Mouse (Mus musculus) midbrain, embryonic 16.5 days (tissue): ENCODE measurements at regions not wholly inside any gene's neighbourhood (a gene's known extent, or its start where the extent isn't known, plus 50 kb on each side); places are given as distances from the start of the nearest gene placed in this dataset.

Source experiments
- ATAC-seq: fragments of 200-750 bp; cut with Nextera tagmentation; 2 replicates; pipeline ENCODE4 v1.8.0; 2017; ENCODE audit warnings: moderate TSS enrichment
- H3K27ac ChIP-seq: fragments of 300-500 bp; sonication (generic); 2 replicates; pipeline ENCODE4 v1.5.1; 2014; ENCODE audit warnings: mild to moderate bottlenecking, low read length, mixed read lengths
- H3K27me3 ChIP-seq: fragments of 300-500 bp; sonication (generic); 2 replicates; pipeline ENCODE4 v1.6.1; 2014; ENCODE audit warnings: low read depth, low read length, mixed read lengths; ENCODE audit not compliant: control insufficient read depth, insufficient read depth
- H3K36me3 ChIP-seq: fragments of 300-500 bp; sonication (generic); 2 replicates; pipeline ENCODE4 v1.6.1; 2014; ENCODE audit warnings: mild to moderate bottlenecking, low read length, moderate library complexity, mixed read lengths; ENCODE audit not compliant: control insufficient read depth, insufficient read depth
- H3K4me1 ChIP-seq: fragments of 300-500 bp; sonication (generic); 2 replicates; pipeline ENCODE4 v1.6.1; 2014; ENCODE audit warnings: mild to moderate bottlenecking, low read length, mixed read lengths; ENCODE audit not compliant: control insufficient read depth, insufficient read depth
- H3K4me2 ChIP-seq: fragments of 300-500 bp; sonication (generic); 2 replicates; pipeline ENCODE4 v1.6.1; 2014; ENCODE audit warnings: mild to moderate bottlenecking, low read length, mixed read lengths
- H3K4me3 ChIP-seq: fragments of 300-500 bp; sonication (generic); 2 replicates; pipeline ENCODE4 v1.5.1; 2014; ENCODE audit warnings: low read depth, mild to moderate bottlenecking, low read length, moderate library complexity, mixed read lengths
- H3K9ac ChIP-seq: fragments of 300-500 bp; sonication (generic); 2 replicates; pipeline ENCODE4 v1.6.1; 2014; ENCODE audit warnings: low read depth, low read length, mixed read lengths
- H3K9me3 ChIP-seq: fragments of 300-500 bp; sonication (generic); replicated peaks from 2 replicates; pipeline ENCODE4 v1.6.1; 2014; ENCODE audit warnings: mild to moderate bottlenecking, low read length, mixed read lengths; ENCODE audit not compliant: control insufficient read depth, poor library complexity, severe bottlenecking
- WGBS: fragments of 180-500 bp; shearing (Covaris S2); extraction: QIAGEN DNeasy Blood & Tissue Kit; methylation state at CpG from one replicate; pipeline ENCODE4 v1.1.7; 2014; 5-methylcytosine and 5-hydroxymethylcytosine counted together

GRCm38 (mm10) chr2:116697542-116697941, 180.9 kb upstream of the Tmco5 start:
- 54% methylated on average over 5 of the region's 5 CpGs for WGBS
- H3K4me1 ChIP-seq: no peaks in the 10 kb centered on the region
- peak; percentile 77 for ATAC-seq
- no peaks in the 10 kb centered on the region for H3K9me3 ChIP-seq
- H3K27me3 ChIP-seq: no peaks in the 10 kb centered on the region
- H3K36me3 ChIP-seq: no peaks in the 10 kb centered on the region
- H3K4me2 ChIP-seq: no peak overlapping the region
- H3K27ac ChIP-seq: no peak overlapping the region
- no peak overlapping the region for H3K4me3 ChIP-seq
- no peak overlapping the region for H3K9ac ChIP-seq

- no peaks in the 10 kb centered on the region for H3K36me3 ChIP-seq
- no peak overlapping the region for H3K9ac ChIP-seq
- no peaks in the 10 kb centered on the region for H3K9me3 ChIP-seq
- no peak overlapping the region for H3K4me2 ChIP-seq
- H3K27ac ChIP-seq: no peak overlapping the region
- no peak for ATAC-seq
- H3K4me1 ChIP-seq: no peaks in the 10 kb centered on the region
- no peak overlapping the region for H3K4me3 ChIP-seq
- no peaks in the 10 kb centered on the region for H3K27me3 ChIP-seq
These were observed 173.8 kb upstream of the Tmco5 start for GRCm38 (mm10) chr2:116704705-116705104.

- Histone ChIP-seq H3K4me1 (no peaks in the 10 kb centered on the region), H3K27ac (no peak overlapping the region), H3K9ac (no peak overlapping the region), H3K4me3 (no peak overlapping the region), H3K9me3 (no peaks in the 10 kb centered on the region), H3K4me2 (no peak overlapping the region), H3K36me3 (no peaks in the 10 kb centered on the region), H3K27me3 (no peaks in the 10 kb centered on the region)
- 80% methylated on average over 4 of the region's 4 CpGs for WGBS
- ATAC-seq: no peak
These were observed 168.9 kb upstream of the Tmco5 start for GRCm38 (mm10) chr2:116709608-116710007.

GRCm38 (mm10) chr2:116716529-116717201, 161.8 kb upstream of the Tmco5 start:
- Histone ChIP-seq H3K4me1 (no peaks in the 10 kb centered on the region), H3K27ac (no peak overlapping the region), H3K9me3 (no peaks in the 10 kb centered on the region), H3K4me2 (no peak overlapping the region), H3K36me3 (no peaks in the 10 kb centered on the region), H3K9ac (no peak overlapping the region), H3K27me3 (no peaks in the 10 kb centered on the region), H3K4me3 (no peak overlapping the region)
- ATAC-seq: peak; percentile 86
- WGBS: 51% methylated on average over 9 of the region's 9 CpGs

- Histone ChIP-seq H3K36me3 (no peaks in the 10 kb centered on the region), H3K9me3 (no peaks in the 10 kb centered on the region), H3K27me3 (no peaks in the 10 kb centered on the region), H3K27ac (no peak overlapping the region), H3K4me3 (no peak overlapping the region), H3K9ac (no peak overlapping the region), H3K4me1 (no peaks in the 10 kb centered on the region), H3K4me2 (no peak overlapping the region)
- no peak for ATAC-seq
- WGBS: 94% methylated on average over 5 of the region's 5 CpGs
These were observed 159.9 kb upstream of the Tmco5 start for GRCm38 (mm10) chr2:116718637-116719036.

- no peak for ATAC-seq
- no peaks in the 10 kb centered on the region for H3K9me3 ChIP-seq
- no peak overlapping the region for H3K4me3 ChIP-seq
- 57% methylated on average over 1 of the region's 1 CpGs for WGBS
- no peaks in the 10 kb centered on the region for H3K4me1 ChIP-seq
- no peak overlapping the region for H3K27ac ChIP-seq
- no peaks in the 10 kb centered on the region for H3K27me3 ChIP-seq
- H3K9ac ChIP-seq: no peak overlapping the region
- H3K4me2 ChIP-seq: no peak overlapping the region
- no peaks in the 10 kb centered on the region for H3K36me3 ChIP-seq
These were observed 150.9 kb upstream of the Tmco5 start for GRCm38 (mm10) chr2:116727591-116727990.

- Histone ChIP-seq H3K36me3 (no peaks in the 10 kb centered on the region), H3K4me1 (no peaks in the 10 kb centered on the region), H3K4me2 (no peak overlapping the region), H3K9me3 (no peaks in the 10 kb centered on the region), H3K9ac (no peak overlapping the region), H3K27ac (no peak overlapping the region), H3K4me3 (no peak overlapping the region), H3K27me3 (no peaks in the 10 kb centered on the region)
- 0 out of 2 replicates have a peak, but pooled peaks have one; percentile 45 for ATAC-seq
- 39% methylated on average over 3 of the region's 3 CpGs for WGBS
These were observed 142.8 kb upstream of the Tmco5 start for GRCm38 (mm10) chr2:116735702-116736101.

GRCm38 (mm10) chr2:116768459-116769047, 109.9 kb upstream of the Tmco5 start:
- Histone ChIP-seq H3K27me3 (no peaks in the 10 kb centered on the region), H3K9me3 (no peaks in the 10 kb centered on the region), H3K9ac (no peak overlapping the region), H3K4me3 (no peak overlapping the region), H3K36me3 (no peaks in the 10 kb centered on the region), H3K4me2 (no peak overlapping the region; the same call in 1 of the 2 replicates), H3K4me1 (peaks cover 2% of the 10 kb centered on the region; the same call in 1 of the 2 replicates), H3K27ac (no peak overlapping the region)
- WGBS: 53% methylated on average over 15 of the region's 15 CpGs
- no peak; the same call in 1 of the 2 replicates for ATAC-seq

GRCm38 (mm10) chr2:116769186-116769585, 109.3 kb upstream of the Tmco5 start:
- H3K9me3 ChIP-seq: no peaks in the 10 kb centered on the region
- H3K27me3 ChIP-seq: no peaks in the 10 kb centered on the region
- H3K36me3 ChIP-seq: no peaks in the 10 kb centered on the region
- H3K4me1 ChIP-seq: peaks cover 2% of the 10 kb centered on the region; the same call in 1 of the 2 replicates
- no peak overlapping the region for H3K4me2 ChIP-seq
- 82% methylated on average over 4 of the region's 4 CpGs for WGBS
- no peak overlapping the region for H3K4me3 ChIP-seq
- no peak overlapping the region for H3K27ac ChIP-seq
- H3K9ac ChIP-seq: no peak overlapping the region
- ATAC-seq: no peak
